Mouse (Mus musculus) bone marrow macrophage, adult 2 months (primary cell): Measurements from ENCODE around the gene Rasgef1c.

ENCODE experiments used
- CTCF ChIP-seq: IDR thresholded peaks from 2 replicates; pipeline ENCODE4 v1.5.1; 2012; ENCODE audit warnings: low read depth, mild to moderate bottlenecking, low read length, moderate library complexity
- POLR2A ChIP-seq: IDR thresholded peaks from 2 replicates; pipeline ENCODE4 v1.6.1; 2012; ENCODE audit warnings: mild to moderate bottlenecking, low read depth, low read length, borderline replicate concordance

DNA sequence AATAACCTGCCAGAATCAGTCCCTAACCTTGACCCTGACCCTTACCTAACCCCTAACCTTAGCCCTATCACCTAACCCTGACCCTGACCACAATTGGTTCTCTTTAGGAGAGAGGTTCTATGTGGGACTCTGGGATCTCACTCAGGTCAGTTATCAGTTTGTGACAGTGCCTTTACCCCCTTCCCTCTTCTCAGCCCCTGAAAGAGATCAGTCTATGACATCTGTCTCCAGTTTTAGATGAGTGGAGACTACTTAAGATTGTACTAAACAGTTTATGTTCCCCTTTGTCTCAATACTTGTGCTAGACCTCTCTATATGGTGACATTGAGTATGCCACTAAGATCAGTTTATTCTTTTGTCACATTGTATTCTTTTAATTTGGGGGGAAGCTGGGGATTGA, 37.7 kb upstream of the Rasgef1c start:
- TF ChIP-seq CTCF = no peak
- no peak for TF ChIP-seq POLR2A
